Mouse (Mus musculus): Measurements from ENCODE around the gene Elavl2. TPM values are rescaled to one million over a fixed set of nuclear protein-coding genes. Genes with fewer than 3 reads are reported as not detected.

Elavl2 gene
- polyA plus RNA-seq (2012; rRNA removed), result 73.6 and 87.2 TPM in 2 replicates

DNA sequence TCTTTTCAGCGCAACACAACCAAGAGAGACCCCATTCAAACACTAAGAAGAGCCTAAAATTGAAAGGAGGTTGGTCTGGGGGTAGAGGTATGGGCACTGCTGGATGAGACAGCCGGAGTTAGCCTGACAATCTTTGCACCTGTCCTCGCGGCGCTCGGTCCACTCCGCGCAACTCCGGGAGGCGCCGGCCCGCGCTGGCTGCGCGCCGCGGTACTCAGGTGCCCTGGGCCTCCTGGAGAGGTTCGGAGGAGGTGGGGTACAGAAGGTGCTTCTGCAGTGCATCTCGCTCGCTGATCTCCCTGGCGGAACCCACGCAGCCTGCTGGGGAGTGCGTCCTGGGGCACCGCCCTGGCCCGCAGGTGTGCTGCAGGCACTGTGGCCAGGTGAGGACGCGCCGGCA, at the start of gene Elavl2:
Elavl2 (minus strand) TSS at position 363 of the 400 bp plus-strand sequence.

